In genomic region chr3:93580946-93581345, GRCm38 (mm10) we compare ENCODE assay signal across 22 mouse cellular contexts. TPM values are rescaled to one million over a fixed set of nuclear protein-coding genes. Genes with fewer than 3 reads are reported as not detected.
A peak's percentile ranks its signal among the peaks of the same experiment; 100 is the strongest.
DNase-seq lines count a peak whose midpoint lies in the region; ATAC-seq and TF ChIP-seq lines count a peak whose summit lies in the region.
"Had no signal": no experiment of that assay in that cellular context is flagged by ENCODE, and none has a peak within 500 bp of the region (broad histone marks: within the 10 kb centered on the region; RNA-seq: fewer than 3 reads in every experiment).

No protein-coding gene starts in this region.

- peak; percentile 22 for DNase-seq in R1 (ENCODE audit: low read depth, low spot score)
- peak; percentile 18 for DNase-seq in embryonic facial prominence, embryonic 11.5 days (ENCODE audit: low spot score)
- DNase-seq in left cerebral cortex, adult 2 months (ENCODE audit: extremely low spot score in 1 of 2, low spot score in 2 of 2): no peak
- DNase-seq in adrenal gland, adult 8-10 months: no peak
- no peak for DNase-seq in forebrain, embryonic 14.5 days (ENCODE audit: low spot score)
- DNase-seq: adrenal gland, postnatal 14 days; cerebellum, adult 18-20 months; cerebellum, postnatal 36 days; gastrocnemius, postnatal 14 days; kidney, adult 2 months; kidney, postnatal 25 days; liver, embryonic 13.5 days; right cerebral cortex, postnatal 25 days; thymus, postnatal 14 days had no signal

- no peaks in the 10 kb centered on the region for H3K36me3 ChIP-seq in embryonic facial prominence, embryonic 11.5 days (replicated peaks; ENCODE audit: control insufficient read depth, insufficient read depth, low read depth, low read length)
- no peaks in the 10 kb centered on the region for H3K36me3 ChIP-seq in intestine, embryonic 16.5 days (ENCODE audit: control insufficient read depth, insufficient read depth, low read length)
- H3K36me3 ChIP-seq in small intestine, adult 2 months (ENCODE audit: control insufficient read depth, insufficient read depth, low read length): no peaks in the 10 kb centered on the region
- no peaks in the 10 kb centered on the region for H3K36me3 ChIP-seq in forebrain, embryonic 14.5 days (ENCODE audit: control insufficient read depth, insufficient read depth, low read length)
- H3K36me3 ChIP-seq: embryonic facial prominence, embryonic 13.5 days; hindbrain, embryonic 15.5 days; liver, embryonic 13.5 days; neural tube, embryonic 13.5 days had no signal

- no peaks in the 10 kb centered on the region for H3K4me1 ChIP-seq in embryonic facial prominence, embryonic 11.5 days (ENCODE audit: control insufficient read depth, insufficient read depth, low read length)
- no peaks in the 10 kb centered on the region for H3K4me1 ChIP-seq in intestine, embryonic 16.5 days (ENCODE audit: control insufficient read depth, insufficient read depth, low read length)
- H3K4me1 ChIP-seq in small intestine, adult 2 months (ENCODE audit: control insufficient read depth, insufficient read depth, insufficient read length, low read length): peaks cover 14% of the 10 kb centered on the region
- H3K4me1 ChIP-seq in forebrain, embryonic 14.5 days (ENCODE audit: control insufficient read depth, insufficient read depth, low read length): no peaks in the 10 kb centered on the region
- H3K4me1 ChIP-seq: embryonic facial prominence, embryonic 13.5 days; hindbrain, embryonic 15.5 days; liver, embryonic 13.5 days; neural tube, embryonic 13.5 days had no signal

- no peak for ATAC-seq in embryonic facial prominence, embryonic 11.5 days (replicated peaks; ENCODE audit: insufficient number of reproducible peaks, low FRiP score, low TSS enrichment, low read depth)
- ATAC-seq in intestine, embryonic 16.5 days: peak; percentile 75
- no peak for ATAC-seq in forebrain, embryonic 14.5 days

- 43% methylated on average over 2 of the region's 2 CpGs for WGBS in embryonic facial prominence, embryonic 11.5 days
- WGBS in intestine, embryonic 16.5 days: 33% methylated on average over 2 of the region's 2 CpGs
- 15% methylated on average over 2 of the region's 2 CpGs for WGBS in small intestine, adult 2 months
- WGBS in forebrain, embryonic 14.5 days: 49% methylated on average over 2 of the region's 2 CpGs

- H3K27me3 ChIP-seq in embryonic facial prominence, embryonic 11.5 days (ENCODE audit: control insufficient read depth, insufficient read depth, low read length): no peaks in the 10 kb centered on the region
- H3K27me3 ChIP-seq in intestine, embryonic 16.5 days (replicated peaks; ENCODE audit: control insufficient read depth, insufficient read depth, low read length): no peaks in the 10 kb centered on the region
- no peaks in the 10 kb centered on the region for H3K27me3 ChIP-seq in small intestine, adult 2 months (ENCODE audit: control insufficient read depth, insufficient read depth, low read length)
- no peaks in the 10 kb centered on the region for H3K27me3 ChIP-seq in forebrain, embryonic 14.5 days (replicated peaks; ENCODE audit: control insufficient read depth, insufficient read depth, low read length)
- H3K27me3 ChIP-seq: embryonic facial prominence, embryonic 13.5 days; hindbrain, embryonic 15.5 days; liver, embryonic 13.5 days; neural tube, embryonic 13.5 days had no signal

- intact Hi-C loops in left cerebral cortex, adult 2 months (cut with DNase I): no loop called here

- no peak overlapping the region for H3K4me2 ChIP-seq in embryonic facial prominence, embryonic 11.5 days (ENCODE audit: low read depth, low read length)
- H3K4me2 ChIP-seq in intestine, embryonic 16.5 days (ENCODE audit: low read depth, low read length): no peak overlapping the region
- no peak overlapping the region for H3K4me2 ChIP-seq in forebrain, embryonic 14.5 days (ENCODE audit: low read length)
- H3K4me2 ChIP-seq: embryonic facial prominence, embryonic 13.5 days; heart, embryonic 11.5 days; hindbrain, embryonic 15.5 days; liver, embryonic 13.5 days; midbrain, embryonic 11.5 days; neural tube, embryonic 13.5 days had no signal

- no peak overlapping the region for H3K27ac ChIP-seq in embryonic facial prominence, embryonic 11.5 days (replicated peaks; ENCODE audit: low read depth, low read length)
- H3K27ac ChIP-seq in intestine, embryonic 16.5 days (ENCODE audit: low read length): peak overlapping the region; percentile 62
- H3K27ac ChIP-seq in small intestine, adult 2 months (ENCODE audit: insufficient read depth, low read depth, low read length): peak overlapping the region; percentile 78
- no peak overlapping the region for H3K27ac ChIP-seq in left cerebral cortex, adult 2 months
- no peak overlapping the region for H3K27ac ChIP-seq in forebrain, embryonic 14.5 days (ENCODE audit: low read depth, low read length)
- H3K27ac ChIP-seq: hindbrain, embryonic 15.5 days; liver, embryonic 13.5 days; macrophage; neural tube, embryonic 13.5 days had no signal

- no peak; the same call in 1 of the 2 replicates for TF ChIP-seq POLR2A in small intestine, adult 2 months (IDR thresholded peaks at IDR 0.05; ENCODE audit: low read depth, low read length)

- no peak overlapping the region for H3K9ac ChIP-seq in embryonic facial prominence, embryonic 11.5 days (replicated peaks; ENCODE audit: low read length)
- H3K9ac ChIP-seq in intestine, embryonic 16.5 days (ENCODE audit: low read depth, low read length): no peak overlapping the region
- H3K9ac ChIP-seq in forebrain, embryonic 14.5 days (ENCODE audit: low read length): no peak overlapping the region
- H3K9ac ChIP-seq: embryonic facial prominence, embryonic 13.5 days; hindbrain, embryonic 15.5 days; liver, embryonic 13.5 days; neural tube, embryonic 13.5 days had no signal

- H3K9me3 ChIP-seq in embryonic facial prominence, embryonic 11.5 days (replicated peaks; ENCODE audit: control insufficient read depth, low read length): no peaks in the 10 kb centered on the region
- no peaks in the 10 kb centered on the region for H3K9me3 ChIP-seq in intestine, embryonic 16.5 days (ENCODE audit: control insufficient read depth, low read length)
- H3K9me3 ChIP-seq in forebrain, embryonic 14.5 days (replicated peaks; ENCODE audit: control insufficient read depth, low read length): no peaks in the 10 kb centered on the region
- H3K9me3 ChIP-seq: embryonic facial prominence, embryonic 13.5 days; hindbrain, embryonic 15.5 days; liver, embryonic 13.5 days; neural tube, embryonic 13.5 days had no signal

- peak; percentile 4; the same call in 1 of the 2 replicates for TF ChIP-seq CTCF in small intestine, adult 2 months (IDR thresholded peaks at IDR 0.05; ENCODE audit: extremely low read depth, insufficient read length, insufficient replicate concordance, low read depth, low read length)
- no peak for TF ChIP-seq CTCF in left cerebral cortex, adult 2 months (IDR thresholded peaks at IDR 0.05)

- no peak overlapping the region for H3K4me3 ChIP-seq in embryonic facial prominence, embryonic 11.5 days (ENCODE audit: low read depth, low read length)
- H3K4me3 ChIP-seq in intestine, embryonic 16.5 days (ENCODE audit: low read length): no peak overlapping the region
- no peak overlapping the region for H3K4me3 ChIP-seq in small intestine, adult 2 months (ENCODE audit: low read depth, low read length)
- H3K4me3 ChIP-seq in left cerebral cortex, adult 2 months: no peak overlapping the region
- no peak overlapping the region for H3K4me3 ChIP-seq in forebrain, embryonic 14.5 days (ENCODE audit: low read depth, low read length)
- H3K4me3 ChIP-seq: embryonic facial prominence, embryonic 13.5 days; hindbrain, embryonic 15.5 days; liver, embryonic 13.5 days; neural tube, embryonic 13.5 days had no signal

RNA-seq across cellular contexts. Expression of gene S100a10, which starts 26.1 kb away (rescaled TPM):
- 224 and 236 TPM in 2 replicates for polyA plus RNA-seq in embryonic facial prominence, embryonic 11.5 days (2014; fragmentation: Nextera tagmentation; extraction: Ambion mirVana)
- polyA plus RNA-seq in intestine, embryonic 16.5 days (2015; fragmentation: Nextera tagmentation; extraction: Ambion mirVana): 722 and 728 TPM in 2 replicates
- 43.4 and 172 TPM in 2 replicates for polyA plus RNA-seq in small intestine, adult 2 months (2012; rRNA removed)
- total RNA-seq in left cerebral cortex, adult 2 months (2021): 10 to 100 TPM; 42.6 to 43.7 TPM
- 100 to 1,000 TPM; 108 to 159 (median 130) TPM for total RNA-seq in adrenal gland, adult 8-10 months (2022)
- 121 and 131 TPM in 2 replicates for polyA plus RNA-seq in forebrain, embryonic 14.5 days (2014; fragmentation: Nextera tagmentation; extraction: Ambion mirVana)

Comparison
In these comparisons a context has a peak if more than half of its experiments do, and no peak if none do; other contexts are left out.
1. DNase-seq: peak in R1 (single experiment) and embryonic facial prominence, embryonic 11.5 days (single experiment); none in left cerebral cortex, adult 2 months (0 of 2), adrenal gland, adult 8-10 months (single experiment) and forebrain, embryonic 14.5 days (single experiment).
2. H3K27ac ChIP-seq: peak in intestine, embryonic 16.5 days (single experiment) and small intestine, adult 2 months (single experiment); none in embryonic facial prominence, embryonic 11.5 days (single experiment), left cerebral cortex, adult 2 months (single experiment) and forebrain, embryonic 14.5 days (single experiment).